Mouse (Mus musculus) embryonic fibroblast, embryonic 13.5 days (primary cell): ENCODE results near the gene L2hgdh.

Experiments used
- CTCF ChIP-seq: IDR thresholded peaks from 2 replicates; pipeline ENCODE4 v1.5.1; 2011; ENCODE audit warnings: mild to moderate bottlenecking, control low read depth, low read length, moderate library complexity, borderline replicate concordance; ENCODE audit not compliant: insufficient read depth
- POLR2A ChIP-seq: IDR thresholded peaks from 2 replicates; pipeline ENCODE4 v1.6.1; 2011; ENCODE audit warnings: low read depth, mild to moderate bottlenecking, control low read depth, low read length, moderate library complexity

DNA sequence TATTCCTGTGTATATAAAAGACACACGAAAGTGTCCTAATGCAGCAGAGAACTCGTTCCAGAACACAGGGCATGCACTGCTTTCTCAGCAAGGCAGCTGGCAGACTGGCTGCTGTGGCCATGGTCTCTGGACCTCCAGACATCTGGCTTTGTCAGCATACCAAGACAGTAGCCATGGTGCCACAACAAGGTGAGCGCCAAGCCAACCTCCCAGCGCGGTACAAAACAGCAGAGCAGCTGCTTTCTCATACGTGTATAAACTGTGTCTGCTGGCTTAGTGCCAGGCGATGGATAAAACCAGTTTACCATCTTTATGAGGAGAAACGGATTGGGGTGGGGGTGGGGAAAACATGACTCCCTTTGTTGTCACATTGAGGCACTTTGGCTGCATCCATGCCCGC is 40.9 kb upstream of the L2hgdh start:
- no peak for TF ChIP-seq CTCF
- TF ChIP-seq POLR2A = no peak
